Mouse (Mus musculus) cerebellum, adult 8-10 months (tissue): ENCODE measurements around the gene Nfix.

Experiments
- DNase-seq: peaks from one replicate; pipeline ENCODE4 v3.0.0; 2022

Gene Nfix

DNA sequence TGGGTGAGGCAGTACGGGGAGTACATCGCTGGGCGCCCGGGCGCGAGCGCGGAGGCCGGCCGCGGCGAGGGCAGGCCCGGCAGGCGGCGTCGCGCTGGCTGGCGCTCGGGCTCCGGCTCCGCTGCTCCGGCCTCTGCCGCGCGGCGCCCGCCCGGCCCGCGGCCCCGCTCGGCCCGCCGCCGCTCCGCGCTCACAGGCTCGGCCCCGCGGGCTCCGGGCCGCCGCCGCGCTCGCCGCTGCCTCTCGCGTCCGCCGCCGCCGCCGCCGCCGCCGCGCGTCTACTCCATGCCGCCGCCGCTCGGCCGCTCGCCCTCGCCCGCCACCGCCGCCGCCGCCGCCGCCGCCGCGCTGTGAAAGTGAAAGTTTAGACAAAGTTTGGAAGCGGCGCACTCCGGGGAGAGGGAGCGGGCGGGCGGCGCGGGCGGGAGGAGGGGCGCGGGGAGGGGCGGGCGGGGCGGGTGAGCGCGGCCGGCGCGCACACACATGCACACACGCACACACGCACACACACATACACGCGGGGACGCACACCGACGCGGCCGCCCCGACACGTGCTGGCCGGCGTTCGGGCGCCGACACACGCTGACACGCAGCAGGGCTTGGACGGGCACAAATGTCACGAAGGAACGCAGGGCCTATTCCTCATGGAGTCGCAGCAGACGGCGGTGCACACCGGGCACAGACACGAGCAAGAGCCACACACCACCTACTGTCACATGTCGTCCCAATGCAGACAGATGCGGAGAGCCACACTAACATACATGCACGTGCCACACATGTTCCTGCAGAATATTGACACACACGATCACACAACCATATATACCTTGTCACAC lies at the start of gene Nfix:
Gene Nfix (minus strand): TSS at position 346 of the 833 bp plus-strand sequence.
- peak; percentile 71 for DNase-seq

DNA sequence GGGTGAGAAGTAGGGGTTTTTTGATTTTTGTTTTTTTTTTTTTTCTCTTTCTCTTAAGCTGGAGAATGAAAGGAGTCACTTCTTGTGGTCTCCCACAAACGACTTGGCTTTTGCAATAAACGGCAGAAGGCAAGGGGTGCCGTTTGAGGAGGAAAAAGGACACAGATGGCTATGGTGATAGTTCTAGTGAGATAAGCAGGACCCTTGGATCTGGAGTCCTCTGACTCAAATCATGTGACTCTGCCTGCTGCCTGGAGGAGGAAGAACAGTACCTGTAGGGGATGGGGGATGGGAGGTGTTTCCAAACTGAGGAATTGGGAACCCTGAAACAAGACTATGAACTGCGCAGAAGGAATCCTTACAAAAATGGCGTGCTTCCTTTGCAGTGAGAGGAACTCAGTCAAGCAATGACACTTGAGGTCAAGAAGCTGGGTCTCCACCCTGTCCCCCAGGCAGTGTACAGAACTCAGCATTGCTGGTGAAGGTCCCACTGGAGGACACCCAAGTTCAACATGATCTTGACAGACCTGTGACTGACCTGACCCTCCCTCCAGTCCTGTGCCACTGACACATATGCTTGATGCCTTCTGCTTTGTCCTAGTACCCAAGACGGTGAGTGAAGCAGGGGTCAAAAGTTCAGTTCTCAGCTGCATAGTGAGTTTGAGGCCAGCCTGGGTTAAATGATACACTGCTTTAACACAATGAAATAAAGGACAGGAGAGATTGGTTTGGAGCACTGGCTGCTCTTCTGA lies 47.7 kb upstream of the Nfix start:
- DNase-seq = no peak

DNA sequence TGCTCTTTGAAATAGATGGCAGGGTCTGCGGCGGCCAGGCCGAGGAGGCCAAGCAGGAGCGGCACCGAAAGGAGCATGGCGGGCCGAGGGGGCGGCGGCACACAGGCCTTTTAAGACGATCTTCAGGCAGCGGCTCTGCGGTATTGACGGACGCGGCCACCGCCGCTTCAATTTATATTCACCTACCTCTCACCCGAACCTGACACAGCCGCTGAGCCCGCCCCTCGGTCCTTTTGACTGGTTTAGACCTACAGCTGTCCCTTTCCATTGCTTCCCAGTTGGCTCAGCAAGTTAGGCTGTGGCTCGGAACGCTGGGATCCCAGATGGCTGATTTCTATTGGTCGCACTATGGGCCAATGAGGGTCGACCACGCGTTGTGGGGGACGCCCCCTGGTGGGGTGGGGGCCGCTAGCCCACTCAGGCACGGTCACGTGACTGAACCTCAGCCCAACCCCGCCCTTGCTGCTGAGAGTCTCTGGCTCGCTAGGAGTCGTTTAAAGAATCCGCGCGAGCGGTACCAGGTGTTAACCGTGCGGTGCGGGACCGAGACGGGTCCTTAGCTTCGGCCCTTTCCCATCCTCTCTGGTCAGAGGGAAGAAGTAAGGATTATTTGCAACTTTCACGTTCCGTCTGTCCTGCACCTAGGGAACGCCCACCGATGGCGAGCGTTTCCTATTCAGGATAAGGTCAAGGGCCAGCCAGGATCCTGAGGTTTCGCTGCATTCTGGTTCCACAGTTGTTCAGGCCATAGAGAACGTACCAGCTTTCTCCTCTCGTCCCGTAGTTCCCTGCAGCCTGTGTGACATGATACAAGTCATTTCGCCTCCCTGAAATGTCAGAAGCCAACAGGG lies 46.8 kb upstream of the Nfix start, which contains the start of gene Calr:
Gene Calr (minus strand): TSS at position 213 of the 851 bp plus-strand sequence.
- peak; percentile 99 for DNase-seq

DNA sequence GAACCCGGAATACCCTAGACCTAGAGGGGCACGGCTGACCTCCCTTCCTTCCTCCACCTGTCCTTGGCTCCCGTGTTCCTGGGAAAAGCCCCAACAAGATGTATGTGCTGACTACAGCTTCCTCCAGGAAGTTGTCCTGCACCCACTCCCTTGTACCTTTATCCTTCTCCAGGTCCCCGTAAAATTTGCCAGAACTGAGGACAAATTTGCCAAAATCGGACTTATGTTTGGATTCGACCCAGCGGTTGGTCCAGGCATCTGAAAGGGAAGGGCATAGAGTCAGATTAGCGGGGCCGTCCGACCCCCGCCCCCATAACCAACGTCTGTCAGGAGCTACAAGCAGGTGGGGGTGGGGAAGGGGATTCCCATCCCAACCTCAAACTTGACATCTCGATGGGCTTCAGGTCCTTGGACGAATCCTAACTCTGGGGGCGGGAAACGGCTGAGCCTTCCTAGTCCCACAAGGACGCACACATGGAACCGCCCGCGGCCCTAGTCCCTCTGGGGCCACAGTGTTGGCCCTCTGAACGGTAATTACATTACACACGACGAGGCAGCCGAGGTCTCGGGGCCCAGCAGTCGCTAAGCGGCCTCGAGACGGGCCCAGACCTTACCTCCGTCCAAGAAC lies 46.1 kb upstream of the Nfix start:
- DNase-seq = peak; percentile 52

DNA sequence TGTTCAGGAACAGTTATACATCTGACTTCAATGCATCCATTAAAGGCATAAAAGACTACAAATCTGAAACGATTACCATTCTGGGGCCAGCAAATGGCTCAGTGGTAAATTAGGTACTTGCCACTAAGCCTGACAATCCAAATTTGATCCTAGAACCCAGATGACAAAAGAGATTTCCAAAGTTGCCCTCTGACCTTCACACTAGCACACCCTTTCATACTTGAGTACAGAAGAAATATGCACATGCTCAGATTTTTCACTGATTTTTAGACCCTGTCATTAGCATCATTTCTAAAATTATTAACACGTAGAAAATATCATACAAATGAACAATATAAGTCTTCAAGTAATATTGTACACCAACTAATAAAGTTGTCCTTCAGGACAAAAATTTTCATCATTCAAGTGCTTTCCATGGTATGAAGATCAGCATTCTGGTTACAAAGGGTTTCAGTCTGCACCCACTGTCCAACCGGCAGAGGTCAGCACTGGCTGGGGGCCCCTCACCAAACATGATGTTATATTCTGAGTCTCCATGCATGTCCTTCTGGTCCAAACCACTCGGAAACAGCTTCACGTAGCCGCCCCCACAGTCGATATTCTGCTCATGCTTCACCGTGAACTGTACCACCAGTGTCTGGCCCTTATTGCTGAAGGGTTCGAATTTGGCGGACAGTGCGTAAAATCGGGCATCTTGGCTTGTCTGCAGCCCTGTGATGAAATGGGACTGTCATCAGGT lies 45.4 kb upstream of the Nfix start:
- DNase-seq = no peak

DNA sequence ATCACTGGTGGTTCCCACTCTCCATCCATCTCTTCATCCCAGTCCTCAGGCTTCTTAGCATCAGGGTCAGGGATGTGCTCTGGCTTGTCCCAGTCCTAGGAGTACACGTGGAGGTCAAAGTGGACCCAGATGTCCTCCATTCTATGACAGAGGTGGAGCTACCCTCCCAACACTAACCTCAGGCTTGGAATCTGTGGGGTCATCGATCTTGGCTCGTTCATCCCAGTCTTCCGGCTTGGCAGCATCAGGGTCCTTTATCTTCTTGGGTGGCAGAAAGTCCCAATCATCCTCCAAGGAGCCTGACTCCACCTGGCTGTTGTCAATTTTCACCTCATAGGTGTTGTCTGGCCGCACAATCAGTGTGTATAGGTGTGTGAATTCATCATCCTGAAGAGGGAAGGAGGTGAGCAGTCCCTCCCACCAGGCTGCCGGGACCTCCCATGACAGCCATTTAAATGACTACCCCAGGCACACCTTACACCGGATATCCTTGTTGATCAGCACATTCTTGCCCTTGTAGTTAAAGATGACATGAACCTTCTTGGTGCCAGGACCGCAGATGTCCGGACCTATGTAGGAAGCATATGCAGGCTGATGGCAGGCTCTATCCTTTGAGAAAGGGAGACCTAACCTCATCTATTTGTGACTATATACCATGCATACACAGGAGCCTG lies 44.4 kb upstream of the Nfix start:
- DNase-seq = no peak

DNA sequence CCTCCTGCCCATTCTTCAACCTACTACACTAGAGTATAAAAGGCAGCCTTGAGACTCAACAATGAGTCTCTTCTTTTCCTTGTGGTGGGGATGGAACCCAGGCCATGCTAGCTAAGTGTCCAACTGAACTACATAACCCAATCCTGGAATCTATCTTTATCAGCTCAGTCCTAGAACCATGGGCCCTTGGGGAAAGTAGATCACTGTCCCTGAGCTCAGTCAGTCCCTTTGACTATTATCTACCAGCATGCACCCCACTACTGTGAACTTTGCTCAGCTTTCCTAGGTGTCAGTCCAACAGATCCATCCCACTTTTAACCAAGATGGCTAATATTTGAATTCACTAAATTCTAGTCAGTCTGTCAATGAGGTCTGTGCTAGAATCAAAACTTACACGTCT lies 41.4 kb upstream of the Nfix start:
- no peak for DNase-seq

DNA sequence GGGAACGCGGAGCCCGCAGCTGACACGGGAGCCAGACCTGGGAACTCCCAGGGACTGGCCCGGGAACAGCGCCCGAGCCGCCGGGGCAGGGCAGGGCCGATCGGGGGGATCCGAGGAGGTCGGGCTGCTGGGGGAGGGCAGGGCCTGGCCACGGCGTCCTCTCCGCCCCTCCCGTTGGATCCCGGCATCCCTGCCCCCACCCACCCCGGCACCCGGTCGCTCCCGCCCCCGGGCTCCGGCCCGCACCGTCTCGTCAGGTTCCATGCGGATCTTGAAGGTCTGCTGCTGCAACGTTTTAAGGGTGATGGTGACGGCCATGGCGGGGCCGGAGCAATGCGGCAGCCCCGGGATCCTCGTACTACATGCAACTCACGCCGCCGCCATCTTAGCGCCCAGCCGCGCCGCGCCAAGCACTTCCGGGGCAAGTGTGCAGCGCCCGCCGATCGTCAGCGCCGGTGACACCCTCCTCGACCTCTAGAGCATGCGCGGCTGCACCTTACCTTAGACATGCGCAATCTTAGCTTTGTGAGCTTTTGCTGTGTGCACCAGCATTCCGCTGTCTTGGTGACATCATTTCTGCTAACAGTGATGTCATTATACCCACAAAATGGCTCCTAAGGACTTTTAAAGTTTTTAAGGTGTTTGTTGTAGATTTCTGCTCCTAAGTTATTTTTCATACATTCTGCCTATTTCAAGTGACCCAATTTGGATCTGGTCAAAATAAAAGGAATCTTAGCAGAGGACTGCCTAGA lies 40.3 kb upstream of the Nfix start, which contains the start of gene Rad23a:
Gene Rad23a (minus strand): TSS at position 418 of the 752 bp plus-strand sequence.
- peak; percentile 87 for DNase-seq

DNA sequence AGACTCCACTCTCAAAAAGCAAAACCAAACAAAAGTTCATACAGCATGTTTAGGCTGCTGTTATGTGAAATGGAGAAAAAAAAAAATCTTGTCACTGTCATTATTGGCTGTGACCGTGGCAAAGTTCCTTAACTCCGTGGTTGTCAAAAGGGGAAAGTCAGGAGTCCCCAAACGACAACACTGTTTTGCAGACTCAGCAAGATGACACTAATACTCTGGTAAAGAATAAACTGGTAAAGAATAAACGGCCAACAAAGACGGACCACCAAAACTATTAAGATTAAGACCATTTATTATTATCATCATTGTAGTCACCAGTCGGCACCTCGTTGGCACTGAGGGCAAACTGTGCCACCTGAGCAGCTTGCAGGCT lies 39.7 kb upstream of the Nfix start:
- no peak for DNase-seq

DNA sequence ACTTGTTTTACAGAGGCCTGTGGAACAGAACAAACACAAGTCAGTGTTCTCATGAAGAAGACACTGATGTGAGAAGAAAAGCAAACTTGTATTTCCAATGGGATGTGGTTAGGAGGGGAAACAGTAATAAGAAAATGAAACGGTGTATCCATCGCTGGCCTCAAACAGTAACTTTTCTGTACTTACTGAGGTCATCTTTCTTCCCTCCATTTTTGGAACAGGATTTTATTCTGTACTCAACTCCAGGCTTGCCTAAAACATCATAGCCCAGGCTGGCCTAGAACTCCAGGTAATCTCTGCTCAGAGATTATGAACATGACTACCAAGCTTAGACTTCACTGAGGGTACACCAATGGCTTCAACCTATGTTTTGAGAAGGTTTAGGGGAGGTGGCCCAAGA lies 39.3 kb upstream of the Nfix start:
- DNase-seq = no peak

DNA sequence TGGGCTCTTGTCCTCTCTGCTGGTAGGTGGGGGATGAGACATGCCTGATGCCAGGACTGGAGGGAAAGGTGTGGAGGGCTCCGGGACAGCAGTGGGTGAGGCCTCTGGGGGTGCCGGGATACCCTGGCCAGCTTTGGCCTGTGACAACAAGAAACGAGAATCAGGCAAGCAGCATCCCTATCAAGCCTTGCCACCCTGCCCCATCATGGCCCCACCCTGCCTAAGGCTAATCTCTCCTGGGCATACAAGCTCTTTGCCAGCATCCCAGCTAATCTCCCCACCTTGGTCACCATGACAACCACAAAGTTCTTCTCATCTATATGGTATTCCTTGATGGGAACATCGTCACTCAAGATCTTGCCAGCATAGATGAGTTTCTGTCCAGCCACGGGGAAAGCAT lies 38.4 kb upstream of the Nfix start:
- DNase-seq = no peak

DNA sequence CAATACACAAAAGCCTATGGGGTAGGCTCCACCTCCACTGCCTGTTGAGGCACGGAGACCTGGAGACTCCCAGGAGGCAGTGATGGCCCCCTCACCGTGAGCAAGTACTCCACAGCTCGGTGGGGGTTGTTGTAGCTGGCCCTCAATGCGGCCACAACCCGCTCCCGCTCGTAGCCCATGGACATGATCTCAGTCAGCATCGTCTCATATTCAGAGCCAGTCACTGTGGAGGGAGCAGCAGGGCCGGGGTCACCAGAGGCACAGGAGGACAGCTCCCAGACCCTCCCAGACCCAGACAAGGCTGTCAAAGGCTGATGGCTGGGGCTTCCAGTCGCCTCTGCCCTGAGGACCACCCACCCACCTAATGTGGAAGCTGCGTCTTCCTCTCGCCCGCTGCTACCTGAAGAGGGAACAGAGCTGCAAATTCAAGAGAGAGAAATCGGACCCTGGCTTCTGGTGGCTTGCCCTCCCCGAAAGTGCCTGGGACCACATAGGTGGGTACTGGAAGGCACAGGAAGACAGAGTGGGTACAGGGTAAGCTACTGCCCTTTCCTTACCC lies 37.8 kb upstream of the Nfix start:
- DNase-seq = no peak

DNA sequence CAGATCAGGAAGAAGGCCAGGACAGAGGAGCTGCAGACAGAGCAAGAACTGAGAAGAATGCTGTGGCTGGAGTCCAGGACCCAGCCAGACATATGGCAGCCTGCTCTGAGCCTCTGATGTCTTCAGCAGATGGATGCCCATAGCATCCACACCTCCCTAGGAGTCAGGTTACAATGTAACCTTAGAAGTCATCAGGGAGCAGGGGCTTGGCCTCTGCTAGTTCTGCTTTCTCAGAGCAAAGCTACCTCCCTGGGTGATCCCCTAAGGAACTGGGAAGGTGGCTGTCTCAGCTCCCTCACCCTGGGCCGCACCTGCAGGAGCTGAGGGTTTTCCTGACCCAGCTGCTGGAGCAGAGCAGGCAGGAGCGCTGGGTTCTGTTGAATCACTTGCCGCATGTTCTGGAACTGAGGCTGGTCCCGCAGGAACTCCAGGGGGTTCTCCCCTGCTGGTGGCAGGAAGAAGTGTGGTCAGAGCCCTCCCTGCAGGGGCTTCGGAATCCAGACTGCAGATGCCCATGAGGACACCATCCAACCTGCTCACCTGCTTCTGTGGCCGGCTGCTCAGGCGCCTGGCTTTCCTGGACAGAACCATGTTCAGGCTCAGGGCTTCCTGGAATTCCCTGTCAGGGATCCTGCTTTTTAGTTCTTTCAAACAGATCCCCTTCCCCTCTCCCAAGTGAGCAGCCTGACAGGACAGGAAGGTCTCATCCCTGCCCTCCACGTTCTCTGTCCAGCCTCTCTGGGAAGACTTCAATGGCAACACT lies 37.2 kb upstream of the Nfix start:
- peak; percentile 35 for DNase-seq

DNA sequence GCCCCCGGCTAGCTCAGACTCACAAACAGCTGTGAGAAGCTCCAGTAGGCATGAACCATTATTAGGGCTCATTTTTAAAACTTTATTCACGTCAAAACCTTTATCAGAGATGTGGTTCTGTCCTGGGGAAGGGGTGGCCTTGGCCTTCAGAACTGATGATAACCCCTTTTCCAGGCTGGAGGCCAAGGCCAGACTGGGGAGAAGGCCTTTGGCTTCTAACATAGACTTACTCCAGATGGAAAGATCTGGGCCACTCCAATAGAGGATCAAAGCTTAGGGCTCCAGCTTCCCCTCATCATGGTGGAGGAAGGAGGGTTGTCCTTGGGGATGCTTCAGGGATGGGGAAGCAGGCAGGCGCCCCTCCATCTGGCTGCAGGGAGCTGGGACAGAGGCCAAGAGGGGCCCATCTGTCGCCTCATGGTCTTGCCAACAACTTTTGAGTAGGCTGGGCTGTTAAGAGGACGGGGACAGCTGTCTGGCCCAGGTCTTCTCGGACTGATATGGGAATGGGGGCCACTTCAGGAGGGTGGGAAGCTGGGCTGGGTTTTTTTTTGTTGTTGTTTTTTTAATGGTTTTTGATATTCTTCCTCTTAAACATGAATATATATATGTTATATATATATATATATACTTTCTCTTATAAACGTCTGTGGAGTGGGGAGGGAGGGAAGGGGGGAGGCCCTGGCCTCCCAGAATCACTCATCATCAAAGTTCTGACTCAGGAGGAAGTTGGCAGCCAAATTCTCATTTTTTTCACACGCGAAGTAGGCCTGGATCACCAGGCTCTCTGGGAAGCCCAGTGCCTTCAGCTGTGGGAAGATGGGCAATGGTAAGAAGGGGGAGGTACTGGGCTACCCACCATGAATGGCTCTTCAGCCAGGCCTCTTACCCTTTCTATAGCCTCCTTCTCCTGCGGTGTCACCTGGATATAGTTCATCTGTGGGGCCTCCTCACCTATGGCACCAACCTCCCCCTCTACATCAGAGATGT lies 35.0 kb upstream of the Nfix start:
- peak; percentile 79 for DNase-seq

DNA sequence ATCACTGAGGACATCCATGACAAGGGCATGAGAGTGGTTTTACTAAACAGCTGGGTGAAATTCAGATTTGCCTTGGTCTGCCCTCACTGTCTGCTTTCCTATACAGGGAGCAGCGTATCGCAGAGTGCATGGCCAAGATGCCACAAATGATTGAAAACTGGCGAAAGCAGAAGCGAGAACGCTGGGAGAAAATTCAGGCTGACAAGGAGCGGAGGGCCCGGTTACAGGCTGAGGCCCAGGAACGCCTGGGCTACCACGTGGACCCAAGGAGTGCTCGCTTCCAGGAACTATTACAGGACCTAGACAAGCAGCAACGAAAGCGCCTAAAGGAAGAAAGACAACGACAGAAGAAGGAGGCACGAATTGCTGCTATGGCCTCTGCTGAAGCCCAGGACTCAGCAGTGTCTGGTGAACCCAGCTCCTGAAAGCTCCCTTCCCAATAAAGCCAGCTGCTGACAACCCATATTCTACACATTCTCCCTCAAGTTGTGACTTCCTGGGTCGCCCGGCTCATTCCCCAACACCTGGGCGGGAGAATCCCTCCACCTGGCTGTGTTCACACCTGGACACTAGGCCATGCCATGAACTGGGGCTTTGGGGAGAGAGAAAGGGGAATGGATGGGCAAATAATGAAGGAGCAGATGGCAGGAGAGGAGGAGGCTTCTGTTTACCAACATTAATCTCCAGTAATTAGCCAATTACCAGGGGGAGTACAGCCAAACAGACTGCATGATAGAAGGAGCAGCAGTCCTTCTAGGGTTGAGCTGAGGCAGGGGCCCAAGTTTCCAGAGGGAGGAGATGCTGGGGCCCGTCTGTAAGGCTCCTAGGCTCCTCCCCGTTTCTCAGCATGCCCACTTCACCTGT lies 34.1 kb upstream of the Nfix start:
- DNase-seq = no peak

DNA sequence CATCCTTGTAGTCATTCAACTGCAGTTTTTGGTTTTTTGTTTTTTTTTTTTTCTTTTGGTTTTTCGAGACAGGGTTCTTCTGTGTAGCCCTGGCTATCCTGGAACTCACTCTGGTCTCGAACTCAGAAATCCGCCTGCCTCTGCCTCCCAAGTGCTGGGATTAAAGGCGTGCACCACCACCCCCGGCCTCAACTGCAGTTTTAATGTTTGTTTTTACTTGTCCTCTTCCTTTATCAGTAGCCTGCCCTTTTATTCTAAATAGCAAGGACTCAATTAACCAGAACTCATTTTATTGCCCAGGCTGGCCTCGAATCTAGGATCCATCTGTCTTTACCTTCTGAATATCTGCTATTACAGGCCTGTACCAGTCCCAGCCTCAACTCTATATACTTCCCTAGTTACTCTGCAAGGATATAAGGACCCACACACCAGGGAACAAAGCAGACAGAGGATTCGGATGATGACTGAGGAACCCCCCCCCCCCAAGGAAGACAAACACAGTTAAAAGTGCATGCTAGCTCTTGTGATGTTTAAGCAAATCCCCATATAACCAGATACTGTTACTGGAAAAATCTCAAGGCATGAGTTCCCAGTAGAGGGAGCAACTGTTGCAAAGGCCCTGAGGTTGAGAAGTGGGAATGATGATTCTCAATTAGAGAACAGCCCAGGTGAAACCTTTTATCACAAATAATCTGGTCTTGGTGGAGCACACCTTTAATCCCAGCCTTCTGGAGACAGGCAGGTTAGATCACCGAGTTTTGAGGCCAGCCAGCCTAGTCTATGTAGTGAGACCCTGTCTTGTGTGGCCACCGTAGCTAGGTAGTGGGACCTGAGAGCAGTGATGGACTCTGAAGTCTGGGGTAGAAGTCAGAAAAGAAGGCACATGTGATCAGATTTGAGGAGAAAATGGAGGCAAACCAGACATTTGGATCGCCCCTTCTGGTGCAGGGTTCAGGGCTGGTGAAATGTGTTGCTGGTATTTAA lies 32.9 kb upstream of the Nfix start:
- DNase-seq = no peak
